ENCODE assay signal across 17 mouse cellular contexts in the genomic region with DNA sequence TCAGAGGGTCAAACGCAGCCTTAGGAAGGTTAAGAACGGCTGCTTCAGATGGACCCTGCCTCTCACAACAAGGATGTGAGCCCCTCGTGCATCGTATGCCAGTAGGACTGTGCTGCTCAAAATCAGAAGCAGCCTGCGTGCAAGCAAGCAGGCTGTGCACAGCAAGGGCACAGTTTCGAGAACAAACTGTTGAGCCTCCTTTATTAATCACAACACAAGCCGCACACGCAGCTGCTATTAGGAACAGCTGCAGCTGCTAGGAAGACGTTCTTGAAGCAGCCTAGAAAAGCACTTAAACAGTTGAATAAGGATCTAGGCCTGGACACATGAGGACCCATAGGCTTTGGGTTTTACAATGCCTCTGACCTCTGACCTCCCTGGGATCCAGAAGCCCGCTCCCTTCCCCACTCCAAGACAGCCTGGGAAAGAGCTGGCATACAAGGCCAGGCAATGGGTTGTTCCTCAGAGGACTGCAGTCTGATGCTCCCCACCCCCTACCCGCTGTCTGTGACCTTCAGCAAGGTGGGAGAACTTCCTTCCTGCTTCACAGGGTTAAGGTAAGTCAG. TPM values are rescaled to one million over a fixed set of nuclear protein-coding genes. Genes with fewer than 3 reads are reported as not detected.
DNase-seq lines count a peak whose midpoint lies in the region; ATAC-seq lines count a peak whose summit lies in the region.
"Had no signal": no experiment of that assay in that cellular context is flagged by ENCODE, and none has a peak within 500 bp of the region (broad histone marks: within the 10 kb centered on the region; RNA-seq: fewer than 3 reads in every experiment).

No protein-coding gene starts in this region.

- peaks cover 10% of the 10 kb centered on the region for H3K4me1 ChIP-seq in hindbrain, embryonic 13.5 days (replicated peaks)
- no peaks in the 10 kb centered on the region for H3K4me1 ChIP-seq in hindbrain, embryonic 11.5 days (replicated peaks; ENCODE audit: control insufficient read depth, insufficient read depth, low read length)
- peaks cover 3% of the 10 kb centered on the region; the same call in 1 of the 2 replicates for H3K4me1 ChIP-seq in embryonic facial prominence, embryonic 12.5 days
- no peaks in the 10 kb centered on the region for H3K4me1 ChIP-seq in hindbrain, embryonic 14.5 days (replicated peaks; ENCODE audit: control insufficient read depth, insufficient read depth, low read length)

- H3K9me3 ChIP-seq in hindbrain, embryonic 13.5 days = no peaks in the 10 kb centered on the region
- no peaks in the 10 kb centered on the region for H3K9me3 ChIP-seq in hindbrain, embryonic 11.5 days (ENCODE audit: control insufficient read depth, low read length)
- no peaks in the 10 kb centered on the region for H3K9me3 ChIP-seq in embryonic facial prominence, embryonic 12.5 days
- H3K9me3 ChIP-seq in hindbrain, embryonic 14.5 days (ENCODE audit: control insufficient read depth, low read length) = no peaks in the 10 kb centered on the region
- H3K9me3 ChIP-seq: heart, embryonic 12.5 days; midbrain, embryonic 12.5 days; neural tube, embryonic 13.5 days had no signal

- H3K27ac ChIP-seq in hindbrain, embryonic 13.5 days = no peak overlapping the region
- H3K27ac ChIP-seq in hindbrain, embryonic 11.5 days (ENCODE audit: low read depth, low read length) = no peak overlapping the region
- H3K27ac ChIP-seq in embryonic facial prominence, embryonic 12.5 days = no peak overlapping the region
- no peak overlapping the region for H3K27ac ChIP-seq in hindbrain, embryonic 14.5 days
- H3K27ac ChIP-seq: midbrain, embryonic 12.5 days; neural tube, embryonic 13.5 days; stomach, postnatal 0 days had no signal

- no peak overlapping the region for H3K4me2 ChIP-seq in hindbrain, embryonic 13.5 days
- H3K4me2 ChIP-seq in hindbrain, embryonic 11.5 days (replicated peaks; ENCODE audit: low read depth, low read length) = no peak overlapping the region
- H3K4me2 ChIP-seq in embryonic facial prominence, embryonic 12.5 days (replicated peaks) = no peak overlapping the region
- no peak overlapping the region for H3K4me2 ChIP-seq in hindbrain, embryonic 14.5 days (replicated peaks)
- H3K4me2 ChIP-seq: heart, embryonic 12.5 days; midbrain, embryonic 12.5 days; neural tube, embryonic 13.5 days had no signal

- DNase-seq in hindbrain, embryonic 11.5 days (ENCODE audit: low spot score) = no peak
- peak; percentile 61 for DNase-seq in ES-CJ7 (ENCODE audit: low read depth, low spot score)
- DNase-seq in hindbrain, embryonic 14.5 days (ENCODE audit: low spot score) = no peak
- DNase-seq in heart, adult 18-20 months = no peak
- DNase-seq in spleen, postnatal 10 days (ENCODE audit: low spot score in 2 of 2) = no peak
- DNase-seq: adrenal gland, postnatal 10 days; cerebellum, postnatal 36 days; gastrocnemius, postnatal 10 days; kidney, adult 9 months; spleen, adult 18-20 months had no signal

- H3K9ac ChIP-seq in hindbrain, embryonic 13.5 days = no peak overlapping the region
- no peak overlapping the region for H3K9ac ChIP-seq in hindbrain, embryonic 11.5 days (ENCODE audit: low read depth, low read length)
- H3K9ac ChIP-seq in embryonic facial prominence, embryonic 12.5 days = no peak overlapping the region
- no peak overlapping the region for H3K9ac ChIP-seq in hindbrain, embryonic 14.5 days
- H3K9ac ChIP-seq: heart, embryonic 12.5 days; midbrain, embryonic 12.5 days; neural tube, embryonic 13.5 days had no signal

- WGBS in hindbrain, embryonic 13.5 days = 64% methylated on average over 11 of the region's 11 CpGs
- WGBS in hindbrain, embryonic 11.5 days = 64% methylated on average over 11 of the region's 11 CpGs
- WGBS in embryonic facial prominence, embryonic 12.5 days = 56% methylated on average over 11 of the region's 11 CpGs
- 59% methylated on average over 11 of the region's 11 CpGs for WGBS in hindbrain, embryonic 14.5 days

- peak; percentile 37; the same call in 1 of the 2 replicates for ATAC-seq in hindbrain, embryonic 13.5 days (ENCODE audit: low FRiP score)
- no peak for ATAC-seq in hindbrain, embryonic 11.5 days (ENCODE audit: low FRiP score)
- ATAC-seq in embryonic facial prominence, embryonic 12.5 days (ENCODE audit: insufficient number of reproducible peaks, insufficient read depth, low FRiP score, low TSS enrichment) = peak; percentile 29; the same call in 1 of the 2 replicates
- ATAC-seq in hindbrain, embryonic 14.5 days (ENCODE audit: low FRiP score) = peak; percentile 26; the same call in 1 of the 2 replicates

- no peak overlapping the region for H3K4me3 ChIP-seq in hindbrain, embryonic 13.5 days
- H3K4me3 ChIP-seq in hindbrain, embryonic 11.5 days (ENCODE audit: low read depth, low read length) = no peak overlapping the region
- no peak overlapping the region for H3K4me3 ChIP-seq in embryonic facial prominence, embryonic 12.5 days
- no peak overlapping the region for H3K4me3 ChIP-seq in hindbrain, embryonic 14.5 days (replicated peaks; ENCODE audit: low read length)
- H3K4me3 ChIP-seq: heart, embryonic 12.5 days; midbrain, embryonic 12.5 days; neural tube, embryonic 13.5 days had no signal

- no peaks in the 10 kb centered on the region for H3K36me3 ChIP-seq in hindbrain, embryonic 13.5 days
- no peaks in the 10 kb centered on the region for H3K36me3 ChIP-seq in hindbrain, embryonic 11.5 days (ENCODE audit: control insufficient read depth, insufficient read depth, low read length)
- no peaks in the 10 kb centered on the region for H3K36me3 ChIP-seq in embryonic facial prominence, embryonic 12.5 days
- H3K36me3 ChIP-seq in hindbrain, embryonic 14.5 days (replicated peaks; ENCODE audit: control insufficient read depth, insufficient read depth) = no peaks in the 10 kb centered on the region
- H3K36me3 ChIP-seq: G1E; heart, embryonic 12.5 days; midbrain, embryonic 12.5 days; neural tube, embryonic 13.5 days had no signal

- 0 out of 2 replicates have a peak, but pooled peaks cover under 1% of the 10 kb centered on the region for H3K27me3 ChIP-seq in hindbrain, embryonic 13.5 days
- no peaks in the 10 kb centered on the region for H3K27me3 ChIP-seq in hindbrain, embryonic 11.5 days (ENCODE audit: control insufficient read depth, insufficient read depth, low read length)
- H3K27me3 ChIP-seq in embryonic facial prominence, embryonic 12.5 days = no peaks in the 10 kb centered on the region
- no peaks in the 10 kb centered on the region for H3K27me3 ChIP-seq in hindbrain, embryonic 14.5 days (ENCODE audit: control insufficient read depth, insufficient read depth, low read length)
- H3K27me3 ChIP-seq: heart, embryonic 12.5 days; midbrain, embryonic 12.5 days had no signal

RNA-seq across cellular contexts. Expression of gene Mb21d2, which starts 10.1 kb away (rescaled TPM):
- polyA plus RNA-seq in hindbrain, embryonic 13.5 days (2015; fragmentation: Nextera tagmentation; extraction: Ambion mirVana) = 11.1 and 12.7 TPM in 2 replicates
- polyA plus RNA-seq in hindbrain, embryonic 11.5 days (2014; fragmentation: Nextera tagmentation; extraction: Ambion mirVana) = 8.6 and 9.5 TPM in 2 replicates
- polyA plus RNA-seq in embryonic facial prominence, embryonic 12.5 days (2016; fragmentation: Nextera tagmentation; extraction: Ambion mirVana) = 10.4 and 10.8 TPM in 2 replicates
- polyA plus RNA-seq in hindbrain, embryonic 14.5 days (2014; fragmentation: Nextera tagmentation; extraction: Ambion mirVana) = 19.5 and 23.0 TPM in 2 replicates
- 1 to 10 TPM; 8.4 to 9.3 TPM for total RNA-seq in heart, adult 18-20 months (2021)
- total RNA-seq: G1E had no signal
- polyA plus RNA-seq: G1E had no signal
